Mouse (Mus musculus) midbrain, embryonic 15.5 days (tissue): ENCODE measurements around the gene Ulk1. TPM values are rescaled to one million over a fixed set of nuclear protein-coding genes. Genes with fewer than 3 reads are reported as not detected.
A peak's percentile ranks its signal among the peaks of the same experiment; 100 is the strongest.
"Not testable (repeated sequence)": the region's sequence is repeated elsewhere in the genome, so short reads cannot be mapped to it uniquely, and the experiment has no call there.

Experiments
- ATAC-seq: fragments of 200-750 bp; cut with Nextera tagmentation; replicated peaks from 2 replicates; pipeline ENCODE4 v1.8.0; 2017; ENCODE audit warnings: moderate TSS enrichment
- H3K27ac ChIP-seq: fragments of 300-500 bp; sonication (generic); 2 replicates; pipeline ENCODE4 v1.5.1; 2015; ENCODE audit warnings: mild to moderate bottlenecking, inconsistent platforms
- H3K27me3 ChIP-seq: fragments of 300-500 bp; sonication (generic); replicated peaks from 2 replicates; pipeline ENCODE4 v1.6.1; 2015; ENCODE audit warnings: inconsistent platforms
- H3K36me3 ChIP-seq: fragments of 300-500 bp; sonication (generic); replicated peaks from 2 replicates; pipeline ENCODE4 v1.6.1; 2015; ENCODE audit warnings: inconsistent platforms
- H3K4me1 ChIP-seq: fragments of 300-500 bp; sonication (generic); 2 replicates; pipeline ENCODE4 v1.6.1; 2015; ENCODE audit warnings: inconsistent platforms
- H3K4me2 ChIP-seq: fragments of 300-500 bp; sonication (generic); 2 replicates; pipeline ENCODE4 v1.6.1; 2015; ENCODE audit warnings: inconsistent platforms, mild to moderate bottlenecking, moderate library complexity
- H3K4me3 ChIP-seq: fragments of 300-500 bp; sonication (generic); 2 replicates; pipeline ENCODE4 v1.5.1; 2015; ENCODE audit warnings: mild to moderate bottlenecking, inconsistent platforms
- H3K9ac ChIP-seq: fragments of 300-500 bp; sonication (generic); 2 replicates; pipeline ENCODE4 v1.6.1; 2015; ENCODE audit warnings: mild to moderate bottlenecking, inconsistent platforms
- H3K9me3 ChIP-seq: fragments of 300-500 bp; sonication (generic); 2 replicates; pipeline ENCODE4 v1.6.1; 2016; ENCODE audit warnings: inconsistent platforms
- WGBS: fragments of 180-500 bp; shearing (Covaris S2); methylation state at CpG from one replicate; pipeline ENCODE4 v1.1.7; 2015; ENCODE audit warnings: mixed read lengths; 5-methylcytosine and 5-hydroxymethylcytosine counted together
- polyA plus RNA-seq: library from polyadenylated mRNA; unstranded; fragments of >200 nt; fragmentation: Nextera tagmentation; extraction: Ambion mirVana; gene quantifications from 2 replicates; pipeline ENCODE4 v1.2.1, GENCODE M21; 2015

The Ulk1 gene
- polyA plus RNA-seq, 1 experiment from 2014 or later: 37.1 TPM

DNA sequence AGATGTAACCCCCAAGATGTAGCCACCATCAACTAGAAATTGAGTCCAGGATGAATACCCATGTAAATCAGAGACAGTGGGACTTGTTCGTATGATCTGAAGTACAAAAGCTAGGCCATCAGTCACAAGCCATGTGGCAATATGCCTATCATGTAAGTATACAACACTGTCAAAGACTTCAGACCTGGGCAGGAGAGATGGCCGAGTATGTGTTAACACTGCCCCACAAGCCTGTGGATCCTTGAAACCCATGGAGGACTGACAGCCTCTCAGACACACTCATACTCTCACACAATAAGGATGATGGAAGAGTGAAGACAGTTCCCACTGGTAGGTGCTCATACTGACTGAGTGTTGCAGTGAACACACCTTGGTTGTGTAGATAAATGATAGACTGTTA lies 33.8 kb downstream of the Ulk1 start:
- Histone ChIP-seq H3K4me1 (peaks cover 18% of the 10 kb centered on the region), H3K4me2 (no peak overlapping the region), H3K27ac (no peak overlapping the region), H3K9ac (no peak overlapping the region), H3K27me3 (no peaks in the 10 kb centered on the region), H3K36me3 (peaks cover 7% of the 10 kb centered on the region; the same call in 1 of the 2 replicates), H3K4me3 (no peak overlapping the region), H3K9me3 (no peaks in the 10 kb centered on the region)
- no peak for ATAC-seq
- 97% methylated on average over 2 of the region's 2 CpGs for WGBS

GRCm38 (mm10) chr5:110774511-110774910 lies 35.4 kb downstream of the Ulk1 start:
- WGBS: 96% methylated on average over 11 of the region's 11 CpGs
- no peak overlapping the region for H3K4me2 ChIP-seq
- H3K9ac ChIP-seq: no peak overlapping the region

GRCm38 (mm10) chr5:110772945-110773344 lies 37.0 kb downstream of the Ulk1 start:
- WGBS: 95% methylated on average over 10 of the region's 10 CpGs

More at GRCm38 (mm10) chr5:110774511-110774910, 35.4 kb downstream of the Ulk1 start:
- H3K4me1 ChIP-seq: peaks cover 8% of the 10 kb centered on the region
- ATAC-seq: no peak
- H3K4me3 ChIP-seq: no peak overlapping the region
- no peaks in the 10 kb centered on the region for H3K9me3 ChIP-seq
- no peaks in the 10 kb centered on the region for H3K27me3 ChIP-seq
- peaks cover 7% of the 10 kb centered on the region; the same call in 1 of the 2 replicates for H3K36me3 ChIP-seq
- H3K27ac ChIP-seq: no peak overlapping the region

DNA sequence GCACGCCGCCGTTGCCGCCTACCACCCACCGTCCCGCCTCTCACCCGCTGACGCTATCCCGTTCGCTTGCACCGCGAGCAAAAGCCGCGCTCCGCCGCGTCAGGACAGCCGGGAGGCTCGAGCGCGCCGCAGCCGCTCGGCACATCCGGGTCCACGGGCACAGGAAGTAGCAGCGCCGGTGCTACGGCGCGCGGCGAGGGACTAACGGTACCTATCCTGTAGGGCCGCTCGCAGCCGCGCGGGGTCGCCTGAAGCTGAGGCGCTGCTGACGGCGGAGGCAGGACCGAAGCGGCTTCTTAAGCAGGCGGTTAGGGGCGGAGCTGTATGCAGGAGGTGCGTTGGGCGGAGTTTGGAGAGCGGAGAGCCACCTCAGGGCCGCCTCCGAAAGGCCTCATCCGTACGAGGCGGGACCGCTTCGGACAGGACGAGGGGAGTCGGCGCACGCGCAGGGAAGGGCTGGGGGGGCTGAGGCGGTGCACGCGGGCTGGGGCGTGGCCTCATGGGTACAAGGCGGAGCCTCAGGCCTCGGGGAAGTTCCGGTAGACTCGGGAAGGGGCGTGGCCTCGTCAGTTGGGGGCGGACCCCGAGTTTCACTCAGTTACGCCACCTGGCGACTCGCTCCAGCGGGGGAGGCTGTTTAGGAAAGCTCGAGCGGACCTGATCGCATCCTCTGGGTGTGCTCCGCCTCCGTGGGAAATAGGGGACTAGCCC lies 39.3 kb downstream of the Ulk1 start, which contains the start of gene Ep400:
Gene Ep400, minus strand, starts transcription at position 270 of the 711 bp plus-strand sequence.
- Histone ChIP-seq H3K27ac (peak within 1 kb of the TSS; percentile 93), H3K9ac (peak within 1 kb of the TSS; percentile 68), H3K4me2 (peak within 1 kb of the TSS; percentile 70), H3K9me3 (no peaks in the 10 kb centered on the region), H3K4me3 (peak within 1 kb of the TSS; percentile 65), H3K36me3 (peaks cover 3% of the 10 kb centered on the region; the same call in 1 of the 2 replicates), H3K4me1 (peaks cover 24% of the 10 kb centered on the region), H3K27me3 (no peaks in the 10 kb centered on the region)
- WGBS: under 1% methylated on average over 83 of the region's 83 CpGs
- peak; percentile 97 for ATAC-seq

More at GRCm38 (mm10) chr5:110772945-110773344, 37.0 kb downstream of the Ulk1 start:
- H3K27me3 ChIP-seq, H3K9me3 ChIP-seq, H3K4me3 ChIP-seq, H3K4me2 ChIP-seq, H3K27ac ChIP-seq, H3K9ac ChIP-seq, ATAC-seq, H3K36me3 ChIP-seq: not testable (repeated sequence)
- peaks cover 16% of the 10 kb centered on the region for H3K4me1 ChIP-seq

DNA sequence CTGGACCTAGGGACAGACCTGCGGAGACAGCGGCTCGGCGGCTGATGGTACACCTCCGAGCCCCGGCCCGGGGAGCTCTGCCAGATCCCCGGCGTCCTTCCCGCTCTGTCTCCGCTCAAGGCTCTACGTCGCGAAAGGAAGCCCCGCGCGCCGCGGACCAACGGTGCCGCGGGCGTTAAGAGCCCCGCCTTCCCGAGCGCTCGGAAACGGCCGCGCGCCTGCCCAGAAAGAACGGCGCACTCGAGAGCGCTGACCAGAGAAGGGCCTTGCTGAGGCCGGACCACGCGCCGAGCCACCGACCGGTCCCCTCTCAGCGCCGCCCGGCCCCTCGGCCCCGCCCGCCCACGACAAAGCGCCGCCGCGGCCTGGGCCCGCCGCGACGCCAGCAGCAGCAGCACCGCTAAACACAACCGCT lies 39.9 kb downstream of the Ulk1 start:
- Histone ChIP-seq H3K4me2 (peak overlapping the region; percentile 70), H3K27ac (peak overlapping the region; percentile 93), H3K36me3 (peaks cover 3% of the 10 kb centered on the region; the same call in 1 of the 2 replicates), H3K9me3 (no peaks in the 10 kb centered on the region), H3K4me1 (peaks cover 24% of the 10 kb centered on the region), H3K9ac (peak overlapping the region; percentile 68), H3K27me3 (no peaks in the 10 kb centered on the region), H3K4me3 (peak overlapping the region; percentile 65)
- under 1% methylated on average over 55 of the region's 58 CpGs for WGBS
- no peak; the same call in 1 of the 2 replicates for ATAC-seq

DNA sequence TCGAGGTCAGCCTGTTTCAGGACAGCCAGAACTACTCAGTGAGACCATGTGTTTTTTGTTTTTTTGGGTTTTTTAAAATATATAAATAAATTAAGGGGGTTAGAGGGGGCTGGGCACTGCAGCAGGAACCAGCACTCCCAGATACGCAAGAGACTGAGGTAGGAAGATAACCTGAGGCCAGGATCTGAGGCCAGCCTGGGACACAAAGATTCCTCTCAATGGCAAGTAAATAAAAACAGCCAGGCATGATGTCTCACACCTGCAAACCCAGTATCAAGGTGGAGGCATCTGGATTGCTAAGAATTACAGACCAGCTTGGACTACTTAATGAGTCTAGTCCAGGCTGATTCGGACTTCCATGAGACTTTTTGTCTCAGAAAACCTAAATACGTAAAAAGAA lies 40.6 kb downstream of the Ulk1 start:
- no peak for ATAC-seq
- Histone ChIP-seq H3K27me3 (no peaks in the 10 kb centered on the region), H3K4me3 (peak overlapping the region; percentile 65), H3K4me1 (peaks cover 24% of the 10 kb centered on the region), H3K36me3 (peaks cover 3% of the 10 kb centered on the region; the same call in 1 of the 2 replicates), H3K27ac (peak overlapping the region; percentile 93; the same call in 1 of the 2 replicates), H3K9me3 (no peaks in the 10 kb centered on the region), H3K9ac (peak overlapping the region; percentile 68; the same call in 1 of the 2 replicates), H3K4me2 (peak overlapping the region; percentile 70)
- WGBS: 62% methylated on average over 4 of the region's 4 CpGs

DNA sequence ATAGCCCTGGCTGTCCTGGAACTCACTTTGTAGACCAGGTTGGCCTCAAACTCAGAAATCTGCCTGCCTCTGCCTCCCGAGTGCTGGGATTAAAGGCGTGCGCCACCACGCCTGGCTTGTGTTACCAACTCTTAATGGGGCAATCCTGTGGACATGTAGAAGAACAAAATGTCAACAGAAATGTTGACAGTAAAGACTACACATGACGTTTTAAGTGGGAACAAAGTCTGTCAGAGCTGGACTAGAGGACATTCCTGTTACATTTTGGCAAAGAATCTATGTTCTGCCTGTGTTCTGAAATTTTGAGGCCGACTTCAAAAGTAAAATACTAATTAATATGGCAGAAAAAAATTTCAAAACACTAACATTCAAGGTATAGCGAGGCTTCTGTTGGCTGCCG lies 46.0 kb downstream of the Ulk1 start:
- no peaks in the 10 kb centered on the region for H3K36me3 ChIP-seq
- H3K4me1 ChIP-seq: peaks cover 16% of the 10 kb centered on the region
- H3K27me3 ChIP-seq: no peaks in the 10 kb centered on the region
- no peaks in the 10 kb centered on the region for H3K9me3 ChIP-seq
- H3K4me3 ChIP-seq: no peak overlapping the region
- no peak overlapping the region for H3K27ac ChIP-seq
- ATAC-seq: no peak
- no peak overlapping the region for H3K4me2 ChIP-seq
- no peak overlapping the region for H3K9ac ChIP-seq
- 96% methylated on average over 8 of the region's 8 CpGs for WGBS

DNA sequence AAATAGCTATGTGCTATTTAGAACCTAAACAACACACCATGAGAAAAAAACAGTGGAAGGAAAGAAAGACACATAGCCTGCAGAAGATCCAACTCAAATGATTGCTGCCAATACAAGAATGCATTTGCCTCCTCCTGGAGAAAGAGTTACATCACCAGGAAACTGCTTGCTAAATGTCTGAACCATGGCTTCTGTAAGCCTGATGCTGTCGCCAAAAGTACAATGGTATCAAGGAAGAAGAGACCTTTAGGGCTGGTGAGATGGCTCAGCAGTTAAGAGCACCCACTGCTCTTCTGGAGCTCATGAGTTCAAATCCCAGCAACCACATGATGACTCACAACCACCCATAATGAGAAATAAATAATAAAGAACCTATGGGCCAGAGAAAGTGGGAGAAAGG lies 64.9 kb downstream of the Ulk1 start:
- WGBS: 86% methylated on average over 1 of the region's 1 CpGs
- Histone ChIP-seq H3K4me2 (no peak overlapping the region), H3K27me3 (no peaks in the 10 kb centered on the region), H3K4me1 (no peaks in the 10 kb centered on the region), H3K4me3 (no peak overlapping the region), H3K9ac (no peak overlapping the region), H3K27ac (no peak overlapping the region), H3K36me3 (0 out of 2 replicates have a peak, but pooled peaks cover under 1% of the 10 kb centered on the region), H3K9me3 (no peaks in the 10 kb centered on the region)
- no peak for ATAC-seq

DNA sequence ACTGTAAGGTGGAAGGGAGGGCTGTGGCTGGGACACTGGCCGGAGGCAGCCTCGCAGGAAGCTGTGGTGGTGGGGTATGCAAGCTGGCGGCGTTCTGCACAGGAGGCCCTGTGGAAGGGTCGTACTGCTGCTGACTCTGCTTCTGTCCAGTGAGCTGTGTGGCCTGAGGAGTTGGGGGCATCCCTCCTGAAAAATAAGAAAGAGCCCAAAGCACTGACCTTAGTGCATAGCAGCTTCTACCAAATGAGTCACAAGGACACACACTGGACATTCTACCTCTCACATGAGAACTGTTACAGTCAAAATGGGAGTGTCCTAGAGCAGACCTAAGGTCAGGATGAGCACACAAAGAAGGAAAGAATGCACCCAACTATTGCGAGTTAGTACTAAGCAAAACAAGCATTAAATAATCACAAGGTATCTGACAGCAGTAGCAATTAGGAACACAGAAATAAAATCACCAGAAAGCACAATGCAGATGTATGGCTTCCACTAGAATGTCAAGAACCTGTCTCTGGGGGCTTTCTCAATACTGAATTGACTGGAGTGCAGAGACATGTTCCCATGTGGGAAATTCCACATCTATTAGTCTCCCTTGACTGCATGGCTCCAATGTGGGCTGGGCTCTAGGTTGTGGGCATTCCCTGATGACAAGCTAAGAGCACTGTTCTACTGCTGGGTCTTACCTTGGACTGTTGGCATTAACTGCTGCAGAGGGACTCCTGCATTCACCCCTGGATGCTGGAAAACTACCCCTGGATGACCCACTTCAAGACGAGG lies 70.2 kb downstream of the Ulk1 start:
- Histone ChIP-seq H3K9me3 (no peaks in the 10 kb centered on the region), H3K4me1 (no peaks in the 10 kb centered on the region), H3K9ac (no peak overlapping the region), H3K36me3 (peaks cover 27% of the 10 kb centered on the region), H3K4me3 (no peak overlapping the region), H3K27ac (no peak overlapping the region), H3K4me2 (no peak overlapping the region), H3K27me3 (no peaks in the 10 kb centered on the region)
- ATAC-seq: no peak
- 96% methylated on average over 7 of the region's 7 CpGs for WGBS

GRCm38 (mm10) chr5:110735606-110736005 lies 74.3 kb downstream of the Ulk1 start:
- Histone ChIP-seq H3K4me2 (no peak overlapping the region), H3K36me3 (peaks cover 56% of the 10 kb centered on the region), H3K27me3 (no peaks in the 10 kb centered on the region), H3K9ac (no peak overlapping the region), H3K27ac (no peak overlapping the region), H3K9me3 (no peaks in the 10 kb centered on the region), H3K4me1 (no peaks in the 10 kb centered on the region), H3K4me3 (no peak overlapping the region)
- WGBS: 90% methylated on average over 1 of the region's 1 CpGs
- no peak for ATAC-seq
